In the genomic region with DNA sequence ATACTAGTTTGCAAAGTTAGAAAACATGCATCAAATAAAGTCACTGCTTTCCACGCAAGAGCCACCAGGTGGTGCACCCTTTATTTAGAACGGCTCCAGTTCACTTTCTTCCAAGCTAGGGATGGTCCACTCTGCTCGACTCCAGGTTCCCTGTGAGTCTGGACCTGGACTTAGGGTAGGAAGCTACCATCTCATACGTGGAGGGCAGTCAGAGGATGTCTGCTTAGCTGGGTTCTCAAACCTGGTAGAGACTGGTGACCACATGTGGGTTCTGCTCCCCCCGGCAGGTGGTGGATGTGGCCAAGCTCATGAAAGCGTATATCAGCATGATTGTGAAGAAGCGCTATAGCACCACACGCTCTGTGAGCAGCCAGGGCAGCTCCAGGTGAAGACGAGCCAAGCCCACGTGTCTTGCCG, we compare ENCODE assay signal across 12 mouse cellular contexts. TPM values are rescaled to one million over a fixed set of nuclear protein-coding genes. Genes with fewer than 3 reads are reported as not detected.
A peak's percentile ranks its signal among the peaks of the same experiment; 100 is the strongest.
DNase-seq lines count a peak whose midpoint lies in the region; TF ChIP-seq lines count a peak whose summit lies in the region.
"Had no signal": no experiment of that assay in that cellular context is flagged by ENCODE, and none has a peak within 500 bp of the region (broad histone marks: within the 10 kb centered on the region; RNA-seq: fewer than 3 reads in every experiment).

No protein-coding gene starts in this region.

- no peaks in the 10 kb centered on the region for H3K27me3 ChIP-seq in heart, embryonic 10.5 days (ENCODE audit: insufficient read depth, poor library complexity, severe bottlenecking)
- H3K27me3 ChIP-seq: embryonic facial prominence, embryonic 13.5 days; neural tube, embryonic 12.5 days had no signal

- no peak overlapping the region for H3K4me3 ChIP-seq in heart, embryonic 10.5 days
- H3K4me3 ChIP-seq in cortical plate, adult 2 months (ENCODE audit: insufficient read depth, low read length), result no peak overlapping the region
- H3K4me3 ChIP-seq: embryonic facial prominence, embryonic 13.5 days; limb, embryonic 10.5 days; neural tube, embryonic 12.5 days had no signal

- 80% methylated on average over 11 of the region's 11 CpGs for WGBS in heart, embryonic 10.5 days

- H3K27ac ChIP-seq in heart, embryonic 10.5 days, result no peak overlapping the region; the same call in 1 of the 2 replicates
- no peak overlapping the region for H3K27ac ChIP-seq in cortical plate, adult 2 months (ENCODE audit: insufficient read depth, low read length)
- H3K27ac ChIP-seq: embryonic facial prominence, embryonic 13.5 days; limb, embryonic 10.5 days; neural tube, embryonic 12.5 days had no signal

- peak; percentile 8 to 17 for DNase-seq in heart, adult 9 months (ENCODE audit: low spot score in 2 of 2)
- no peak for DNase-seq in heart, embryonic 10.5 days (ENCODE audit: low spot score)
- peak; percentile 88 for DNase-seq in A20 (ENCODE audit: low read depth, low spot score)
- peak; percentile 41 to 57 for DNase-seq in kidney, postnatal 36 days
- no peak for DNase-seq in right cerebral cortex, postnatal 36 days (ENCODE audit: low spot score in 2 of 2)
- no peak for DNase-seq in urinary bladder, adult 2 months (ENCODE audit: low spot score)
- no peak for DNase-seq in ovary, adult 18-20 months (ENCODE audit: low spot score)

- H3K9me3 ChIP-seq in heart, embryonic 10.5 days, result no peaks in the 10 kb centered on the region; the same call in 1 of the 2 replicates
- H3K9me3 ChIP-seq: limb, embryonic 10.5 days had no signal

- TF ChIP-seq CTCF in cortical plate, adult 2 months (IDR thresholded peaks at IDR 0.05; ENCODE audit: extremely low read depth, insufficient read depth, low read length), result peak; percentile 33

- peaks cover 77% of the 10 kb centered on the region for H3K36me3 ChIP-seq in heart, embryonic 10.5 days
- H3K36me3 ChIP-seq: G1E had no signal

- no peak for TF ChIP-seq POLR2A in cortical plate, adult 2 months (IDR thresholded peaks at IDR 0.05; ENCODE audit: extremely low read depth, insufficient read depth, low read length)

- H3K4me1 ChIP-seq in heart, embryonic 10.5 days, result peaks cover 7% of the 10 kb centered on the region; the same call in 1 of the 2 replicates
- H3K4me1 ChIP-seq in cortical plate, adult 2 months (ENCODE audit: control insufficient read depth, insufficient read depth, low read length), result no peaks in the 10 kb centered on the region
- H3K4me1 ChIP-seq: embryonic facial prominence, embryonic 13.5 days; neural tube, embryonic 12.5 days had no signal

RNA-seq across cellular contexts. Expression of a gene that starts 31.1 kb away (rescaled TPM):
- polyA plus RNA-seq in heart, embryonic 10.5 days (2016; fragmentation: Nextera tagmentation; extraction: Ambion mirVana), result 20.2 and 38.4 TPM in 2 replicates
- 24.3 TPM in 2 replicates for polyA plus RNA-seq in cortical plate, adult 2 months (2012; rRNA removed)
- 12.3 and 13.6 TPM in 2 replicates for polyA plus RNA-seq in urinary bladder, adult 2 months (2012; rRNA removed)
- polyA plus RNA-seq: G1E had no signal

Comparison
In these comparisons a context has a peak if more than half of its experiments do, and no peak if none do; other contexts are left out.
1. DNase-seq: peak in heart, adult 9 months (2 of 2), A20 (single experiment) and kidney, postnatal 36 days (2 of 2); none in heart, embryonic 10.5 days (single experiment), right cerebral cortex, postnatal 36 days (0 of 2), urinary bladder, adult 2 months (single experiment) and ovary, adult 18-20 months (single experiment).